Comparison of ENCODE assay signal across 32 mouse cellular contexts in genomic region chr1:186424084-186424483, GRCm38 (mm10).
"Had no signal": no experiment of that assay in that cellular context is flagged by ENCODE, and none has a peak within 500 bp of the region (broad histone marks: within the 10 kb centered on the region; RNA-seq: fewer than 3 reads in every experiment).

No protein-coding gene starts in this region.

- DNase-seq: left cerebral cortex, postnatal 4 days; liver; liver, embryonic 13.5 days; liver, postnatal 0 days; lung, adult 18-20 months; lung, adult 2 months; lung, embryonic 14.5 days; lung, postnatal 10 days; lung, postnatal 14 days; lung, postnatal 36 days; lung, postnatal 4 days; midbrain, embryonic 14.5 days had no signal

- H3K27me3 ChIP-seq: limb, embryonic 12.5 days; limb, embryonic 13.5 days; limb, embryonic 15.5 days; liver, embryonic 12.5 days; liver, embryonic 13.5 days; liver, embryonic 15.5 days; lung, embryonic 15.5 days; megakaryocyte, embryonic 14.5 days; midbrain, embryonic 12.5 days; midbrain, embryonic 13.5 days; midbrain, embryonic 15.5 days; neural tube, embryonic 12.5 days had no signal

- H3K36me3 ChIP-seq: limb, embryonic 10.5 days; limb, embryonic 12.5 days; limb, embryonic 13.5 days; limb, embryonic 15.5 days; liver, embryonic 12.5 days; liver, embryonic 13.5 days; liver, embryonic 15.5 days; lung, embryonic 15.5 days; midbrain, embryonic 10.5 days; midbrain, embryonic 12.5 days; midbrain, embryonic 13.5 days; midbrain, embryonic 15.5 days; neural tube, embryonic 12.5 days had no signal

- H3K27ac ChIP-seq: limb, embryonic 10.5 days; limb, embryonic 15.5 days; liver, embryonic 12.5 days; liver, embryonic 13.5 days; liver, embryonic 14.5 days; liver, embryonic 15.5 days; lung, embryonic 15.5 days; macrophage; midbrain, embryonic 10.5 days; midbrain, embryonic 12.5 days; midbrain, embryonic 13.5 days; midbrain, embryonic 15.5 days; neural tube, embryonic 12.5 days had no signal

- H3K9ac ChIP-seq: limb, embryonic 12.5 days; limb, embryonic 13.5 days; limb, embryonic 15.5 days; liver, embryonic 12.5 days; liver, embryonic 13.5 days; liver, embryonic 14.5 days; liver, embryonic 15.5 days; liver, postnatal 0 days; lung, embryonic 14.5 days; lung, embryonic 15.5 days; midbrain, embryonic 12.5 days; midbrain, embryonic 13.5 days; midbrain, embryonic 15.5 days; neural tube, embryonic 12.5 days had no signal

- ATAC-seq: liver, embryonic 12.5 days; liver, postnatal 0 days; lung, postnatal 0 days; midbrain, embryonic 13.5 days; midbrain, embryonic 15.5 days; midbrain, embryonic 16.5 days had no signal

- H3K9me3 ChIP-seq: limb, embryonic 10.5 days; limb, embryonic 12.5 days; limb, embryonic 13.5 days; limb, embryonic 15.5 days; liver, embryonic 12.5 days; liver, embryonic 13.5 days; liver, embryonic 15.5 days; lung, embryonic 15.5 days; midbrain, embryonic 10.5 days; midbrain, embryonic 12.5 days; midbrain, embryonic 13.5 days; midbrain, embryonic 15.5 days; neural tube, embryonic 12.5 days had no signal

- H3K4me3 ChIP-seq: limb, embryonic 10.5 days; limb, embryonic 12.5 days; limb, embryonic 13.5 days; limb, embryonic 15.5 days; liver, embryonic 12.5 days; liver, embryonic 13.5 days; liver, embryonic 15.5 days; lung, embryonic 15.5 days; megakaryocyte, embryonic 14.5 days; midbrain, embryonic 10.5 days; midbrain, embryonic 12.5 days; midbrain, embryonic 13.5 days; midbrain, embryonic 15.5 days; myocyte; neural tube, embryonic 12.5 days had no signal

- H3K4me1 ChIP-seq: limb, embryonic 13.5 days; limb, embryonic 15.5 days; liver, embryonic 12.5 days; liver, embryonic 13.5 days; liver, embryonic 15.5 days; lung, embryonic 15.5 days; megakaryocyte, embryonic 14.5 days; midbrain, embryonic 10.5 days; midbrain, embryonic 12.5 days; midbrain, embryonic 13.5 days; midbrain, embryonic 15.5 days; neural tube, embryonic 12.5 days had no signal

- H3K4me2 ChIP-seq: limb, embryonic 12.5 days; limb, embryonic 13.5 days; limb, embryonic 15.5 days; liver, embryonic 11.5 days; liver, embryonic 12.5 days; liver, embryonic 13.5 days; liver, embryonic 15.5 days; lung, embryonic 14.5 days; lung, embryonic 15.5 days; midbrain, embryonic 11.5 days; midbrain, embryonic 12.5 days; midbrain, embryonic 13.5 days; midbrain, embryonic 15.5 days; neural tube, embryonic 12.5 days had no signal
